Mouse (Mus musculus) MEL (cell line): ENCODE results near the gene Pars2. TPM values are rescaled to one million over a fixed set of nuclear protein-coding genes. Genes with fewer than 3 reads are reported as not detected.

Experiments
- DNase-seq: peaks from one replicate; pipeline ENCODE4 v3.0.0; 2011; ENCODE audit warnings: low read depth, low spot score
- H3K27ac ChIP-seq: 2 replicates; pipeline ENCODE4 v1.5.1; 2012; ENCODE audit warnings: low read depth, mild to moderate bottlenecking, control low read depth, low read length, moderate library complexity; ENCODE audit not compliant: control insufficient read depth
- H3K27me3 ChIP-seq, 2 experiments: fragments of 150-350 bp in 1 of 2; sonication (generic) in 1 of 2; 2 replicates each; pipeline ENCODE4 v1.6.1; 2012; ENCODE audit warnings: low read length in 2 of 2, mild to moderate bottlenecking in 2 of 2, improper control_type of control experiment in 1 of 2, moderate library complexity in 1 of 2; ENCODE audit not compliant: insufficient read depth in 2 of 2, control insufficient read depth in 1 of 2
- H3K36me3 ChIP-seq, 2 experiments: 2 replicates each; pipeline ENCODE4 v1.6.1; 2012 to 2014; ENCODE audit warnings: low read length in 2 of 2, improper control_type of control experiment in 1 of 2, inconsistent platforms in 1 of 2, mild to moderate bottlenecking in 1 of 2; ENCODE audit not compliant: insufficient read depth in 2 of 2, control insufficient read depth in 1 of 2
- H3K4me1 ChIP-seq, 2 experiments: fragments of 150-350 bp in 1 of 2; sonication (generic) in 1 of 2; 2 replicates each; pipeline ENCODE4 v1.6.1; 2012; ENCODE audit warnings: low read length in 2 of 2, improper control_type of control experiment in 1 of 2, mild to moderate bottlenecking in 1 of 2; ENCODE audit not compliant: insufficient read depth in 2 of 2, control insufficient read depth in 1 of 2
- H3K4me3 ChIP-seq, 2 experiments: fragments of 150-350 bp in 1 of 2; sonication (generic) in 1 of 2; 2 replicates each; pipeline ENCODE4 v1.5.1; 2012; ENCODE audit warnings: low read depth in 2 of 2, low read length in 2 of 2, mild to moderate bottlenecking in 2 of 2, moderate library complexity in 2 of 2, control low read depth in 1 of 2, improper control_type of control experiment in 1 of 2; ENCODE audit not compliant: control insufficient read depth in 1 of 2, insufficient read depth in 1 of 2
- H3K79me2 ChIP-seq: 2 replicates; pipeline ENCODE4 v1.6.1; 2012; ENCODE audit warnings: mild to moderate bottlenecking, low read length, moderate library complexity; ENCODE audit not compliant: control insufficient read depth, poor library complexity, insufficient read depth
- H3K9ac ChIP-seq: 2 replicates; pipeline ENCODE4 v1.6.1; 2012; ENCODE audit warnings: low read depth, mild to moderate bottlenecking, control low read depth, low read length, moderate library complexity; ENCODE audit not compliant: control insufficient read depth, poor library complexity, severe bottlenecking
- H3K9me3 ChIP-seq: fragments of 150-350 bp; sonication (generic); replicated peaks from 2 replicates; pipeline ENCODE4 v1.6.1; 2012; ENCODE audit warnings: mild to moderate bottlenecking, low read length, improper control_type of control experiment, moderate library complexity; ENCODE audit not compliant: insufficient read depth
- CHD2 ChIP-seq: IDR thresholded peaks from 2 replicates; pipeline ENCODE4 v1.6.1; 2011; ENCODE audit warnings: low read length, improper control_type of control experiment
- CTCF ChIP-seq, 3 experiments: IDR thresholded peaks in 2 of 3; conservative IDR thresholded peaks in 1 of 3; 2 replicates each; pipeline ENCODE4 v1.5.1; 2011 to 2012; ENCODE audit warnings: low read length in 3 of 3, low read depth in 2 of 3, mild to moderate bottlenecking in 2 of 3, improper control_type of control experiment in 1 of 3, inconsistent platforms in 1 of 3, mixed read lengths in 1 of 3, moderate library complexity in 1 of 3; ENCODE audit not compliant: control insufficient read depth in 1 of 3, insufficient read depth in 1 of 3, poor library complexity in 1 of 3, severe bottlenecking in 1 of 3
- E2F4 ChIP-seq: IDR thresholded peaks from 2 replicates; pipeline ENCODE4 v1.6.1; 2011; ENCODE audit warnings: low read depth, low read length, improper control_type of control experiment, borderline replicate concordance
- ETS1 ChIP-seq: IDR thresholded peaks from 2 replicates; pipeline ENCODE4 v1.6.1; 2012; ENCODE audit warnings: low read depth, mild to moderate bottlenecking, inconsistent platforms, low read length, improper control_type of control experiment, moderate library complexity
- GABPA ChIP-seq: IDR thresholded peaks from 2 replicates; pipeline ENCODE4 v1.6.1; 2012; ENCODE audit warnings: low read depth, mild to moderate bottlenecking, inconsistent platforms, low read length, improper control_type of control experiment, moderate library complexity
- HCFC1 ChIP-seq: IDR thresholded peaks from 2 replicates; pipeline ENCODE4 v1.6.1; 2012; ENCODE audit warnings: low read depth, mild to moderate bottlenecking, inconsistent platforms, low read length, improper control_type of control experiment, moderate library complexity
- KAT2A ChIP-seq: conservative IDR thresholded peaks from 2 replicates; pipeline ENCODE4 v1.6.1; 2012; ENCODE audit warnings: low read depth, low read length, improper control_type of control experiment, inconsistent platforms
- MAFK ChIP-seq: IDR thresholded peaks from 2 replicates; pipeline ENCODE4 v1.6.1; 2011; ENCODE audit warnings: low read depth, mild to moderate bottlenecking, low read length, improper control_type of control experiment, borderline replicate concordance
- MAZ ChIP-seq: IDR thresholded peaks from 2 replicates; pipeline ENCODE4 v1.6.1; 2012; ENCODE audit warnings: low read depth, mild to moderate bottlenecking, inconsistent platforms, low read length, improper control_type of control experiment
- MYC ChIP-seq: IDR thresholded peaks from 2 replicates; pipeline ENCODE4 v1.6.1; 2011; ENCODE audit warnings: low read depth, mild to moderate bottlenecking, low read length, improper control_type of control experiment, moderate library complexity
- NELFE ChIP-seq: IDR thresholded peaks from 2 replicates; pipeline ENCODE4 v1.6.1; 2011; ENCODE audit warnings: low read depth, low read length, improper control_type of control experiment
- NRF1 ChIP-seq: IDR thresholded peaks from 2 replicates; pipeline ENCODE4 v1.6.1; 2014; ENCODE audit warnings: low read depth, mild to moderate bottlenecking, inconsistent platforms, low read length, improper control_type of control experiment, moderate library complexity; ENCODE audit not compliant: poor library complexity, insufficient read depth, severe bottlenecking
- POLR2A ChIP-seq, 2 experiments: IDR thresholded peaks; 2 replicates each; pipeline ENCODE4 v1.6.1; 2011 to 2012; ENCODE audit warnings: low read length in 2 of 2, mild to moderate bottlenecking in 2 of 2, control low read depth in 1 of 2, improper control_type of control experiment in 1 of 2, low read depth in 1 of 2, moderate library complexity in 1 of 2; ENCODE audit not compliant: control insufficient read depth in 1 of 2, insufficient read depth in 1 of 2, poor library complexity in 1 of 2
- POLR2AphosphoS2 ChIP-seq: IDR thresholded peaks from 2 replicates; pipeline ENCODE4 v1.6.1; 2011; ENCODE audit warnings: low read length, improper control_type of control experiment
- POLR2AphosphoS5 ChIP-seq: IDR thresholded peaks from 2 replicates; pipeline ENCODE4 v1.6.1; 2012; ENCODE audit warnings: low read depth, borderline replicate concordance, mild to moderate bottlenecking, inconsistent platforms, low read length, moderate library complexity, mixed read lengths
- TBP ChIP-seq: IDR thresholded peaks from 2 replicates; pipeline ENCODE4 v1.8.0; 2011; ENCODE audit warnings: low read depth, low read length, improper control_type of control experiment
- USF1 ChIP-seq: IDR thresholded peaks from 2 replicates; pipeline ENCODE4 v1.6.1; 2014; ENCODE audit warnings: low read depth, mild to moderate bottlenecking, inconsistent platforms, low read length, improper control_type of control experiment, moderate library complexity
- ZC3H11A ChIP-seq: IDR thresholded peaks from 2 replicates; pipeline ENCODE4 v1.6.1; 2012; ENCODE audit warnings: low read depth, mild to moderate bottlenecking, inconsistent platforms, low read length, improper control_type of control experiment
- ZKSCAN1 ChIP-seq: IDR thresholded peaks from 2 replicates; pipeline ENCODE4 v1.6.1; 2012; ENCODE audit warnings: low read depth, mild to moderate bottlenecking, inconsistent platforms, low read length, improper control_type of control experiment, moderate library complexity
- ZNF384 ChIP-seq: IDR thresholded peaks from 2 replicates; pipeline ENCODE4 v1.6.1; 2012; ENCODE audit warnings: low read depth, mild to moderate bottlenecking, inconsistent platforms, low read length, improper control_type of control experiment
- polyA plus RNA-seq, 2 experiments: library from polyadenylated mRNA; stranded (reverse) in 1 of 2; unstranded in 1 of 2; fragments of >175 nt in 1 of 2; fragments of >200 nt in 1 of 2; gene quantifications; 2 replicates each; pipeline versions ENCODE4 v1.2.1 to v1.2.4; 2012; ENCODE audit warnings: low replicate concordance in 2 of 2, low read depth in 1 of 2; ENCODE audit not compliant: insufficient read length in 2 of 2, insufficient read depth in 1 of 2, missing spikeins in 1 of 2
- total RNA-seq: library from RNA; depleted of rRNA; stranded (reverse); fragments of 300-350 nt; gene quantifications from 2 replicates; pipeline ENCODE4 v1.2.3, GENCODE M21; 2012

Gene Pars2
- total and polyA plus RNA-seq, 3 experiments: 10.9 to 11.3 TPM; not detected in 1

DNA sequence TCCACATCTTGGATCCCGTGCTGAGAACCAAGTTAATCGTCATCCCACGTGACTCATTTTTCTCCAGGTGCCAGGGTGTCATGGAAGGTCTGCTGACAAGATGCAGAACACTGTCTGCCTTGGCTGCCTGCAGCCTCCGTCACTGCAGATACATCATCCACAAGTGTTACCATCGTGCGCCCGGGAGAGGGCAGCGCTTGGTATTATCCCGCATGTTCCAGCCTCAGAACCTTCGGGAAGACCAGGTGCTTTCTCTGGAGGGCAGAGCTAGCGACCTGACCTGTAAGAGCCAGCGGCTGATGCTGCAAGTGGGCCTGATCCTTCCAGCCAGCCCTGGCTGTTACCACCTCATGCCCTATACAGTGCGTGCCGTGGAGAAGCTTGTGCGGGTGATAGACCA, 2.2 kb downstream of the Pars2 start:
- Histone ChIP-seq H3K4me1 (peaks cover 11 to 17% of the 10 kb centered on the region in 2 experiments; a peak in 3 of 4 replicates), H3K36me3 (peaks cover 0 to 16% of the 10 kb centered on the region in 2 experiments; a peak in 1 of 4 replicates), H3K9me3 (no peaks in the 10 kb centered on the region), H3K79me2 (peaks cover 2% of the 10 kb centered on the region), H3K4me3 (no peak overlapping the region), H3K9ac (no peak overlapping the region), H3K27ac (no peak overlapping the region), H3K27me3 (no peaks in the 10 kb centered on the region)
- no peak for DNase-seq
- TF ChIP-seq CTCF (IDR thresholded peaks at IDR 0.05 in 2 of 3, conservative IDR thresholded peaks at IDR 0.05 in 1 of 3; ENCODE audit: control insufficient read depth in 1 of 3, insufficient read depth in 1 of 3, low read depth in 2 of 3, low read length in 3 of 3, poor library complexity in 1 of 3, severe bottlenecking in 1 of 3) (no peak), E2F4 (no peak)

DNA sequence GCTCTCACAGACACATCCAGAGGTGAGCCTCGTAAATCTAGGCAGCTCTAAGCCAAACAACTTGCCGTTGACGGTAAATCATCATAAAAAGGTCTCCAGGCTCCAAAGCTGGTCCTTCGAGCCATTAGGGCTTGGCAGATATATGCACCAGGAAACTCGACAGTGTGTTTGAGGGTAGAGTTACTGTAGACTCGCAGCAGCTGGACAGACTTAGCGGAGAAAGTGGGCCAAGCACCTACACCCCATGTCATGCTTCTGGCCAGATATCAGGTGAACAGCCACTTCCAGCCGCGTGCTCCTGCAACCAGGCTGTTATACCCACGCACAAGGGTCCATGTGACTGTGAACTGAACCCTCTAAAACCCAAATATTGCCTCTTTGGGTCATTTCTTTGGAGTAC, 4.8 kb downstream of the Pars2 start:
- H3K79me2 ChIP-seq: peaks cover 2% of the 10 kb centered on the region
- DNase-seq: no peak
- H3K27ac ChIP-seq: no peak overlapping the region
- no peaks in the 10 kb centered on the region for H3K27me3 ChIP-seq
- H3K4me1 ChIP-seq: peaks cover 11 to 14% of the 10 kb centered on the region in 2 experiments; a peak in 3 of 4 replicates
- no peak overlapping the region for H3K9ac ChIP-seq
- H3K4me3 ChIP-seq: no peak overlapping the region
- TF ChIP-seq MAZ (no peak), POLR2AphosphoS2 (no peak), E2F4 (no peak), KAT2A (no peak), ZC3H11A (no peak), TBP (no peak), USF1 (no peak), GABPA (no peak), NELFE (no peak), NRF1 (no peak), HCFC1 (no peak), POLR2A (IDR thresholded peaks at IDR 0.05; ENCODE audit: control insufficient read depth in 1 of 2, insufficient read depth in 1 of 2, low read depth in 1 of 2, low read length in 2 of 2, poor library complexity in 1 of 2) (no peak), ZNF384 (no peak), MAFK (no peak), MYC (no peak), ZKSCAN1 (no peak), CHD2 (no peak), ETS1 (no peak), POLR2AphosphoS5 (no peak)
- peaks cover 0 to 11% of the 10 kb centered on the region in 2 experiments; a peak in 1 of 4 replicates for H3K36me3 ChIP-seq
- no peaks in the 10 kb centered on the region for H3K9me3 ChIP-seq
